Mouse (Mus musculus): Measurements from ENCODE around the gene Olfr1057. TPM values are rescaled to one million over a fixed set of nuclear protein-coding genes. Genes with fewer than 3 reads are reported as not detected.
"Not testable (repeated sequence)": the region's sequence is repeated elsewhere in the genome, so short reads cannot be mapped to it uniquely, and the experiment has no call there.

The Olfr1057 gene
- not detected in 2 replicates for polyA plus RNA-seq (2016; fragmentation: Nextera tagmentation; extraction: Ambion mirVana)

DNA sequence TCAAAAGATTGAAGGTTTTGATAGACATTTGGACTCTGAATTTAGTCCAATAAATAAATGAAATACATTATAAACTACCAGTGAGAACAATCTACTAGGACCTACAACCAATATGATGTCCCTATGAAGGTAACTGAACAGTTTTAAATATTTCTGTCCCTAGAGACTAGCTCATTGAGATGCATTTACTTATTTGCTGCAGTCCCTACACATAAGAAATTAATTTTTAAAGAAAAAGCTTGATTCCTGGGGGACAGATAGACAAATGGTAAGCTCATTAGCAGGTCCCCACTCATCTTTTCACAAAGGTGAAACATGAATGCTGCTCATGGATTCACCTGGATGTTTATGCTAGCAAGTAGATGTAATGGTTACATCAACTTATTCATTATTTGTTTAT lies at the start of gene Olfr1057:
Gene Olfr1057 (minus strand): TSS at position 101 of the 400 bp plus-strand sequence.
- H3K9me3 ChIP-seq = no peaks in the 10 kb centered on the region
- no peak for ATAC-seq (ENCODE audit: insufficient number of reproducible peaks, insufficient read depth, low FRiP score, low TSS enrichment, low read depth)
- H3K27me3 ChIP-seq = no peaks in the 10 kb centered on the region
- no peak within 1 kb of the TSS for H3K9ac ChIP-seq (replicated peaks)
- no peaks in the 10 kb centered on the region for H3K4me1 ChIP-seq (replicated peaks)
- no peak within 1 kb of the TSS for H3K4me3 ChIP-seq (replicated peaks)
- H3K4me2 ChIP-seq = no peak within 1 kb of the TSS
- no peaks in the 10 kb centered on the region for H3K36me3 ChIP-seq
- no peak within 1 kb of the TSS for H3K27ac ChIP-seq

- H3K27me3 ChIP-seq; H3K36me3 ChIP-seq; H3K9ac ChIP-seq (replicated peaks); H3K4me2 ChIP-seq; H3K4me1 ChIP-seq (replicated peaks); ATAC-seq (ENCODE audit: insufficient number of reproducible peaks, insufficient read depth, low FRiP score, low TSS enrichment, low read depth); H3K9me3 ChIP-seq; H3K27ac ChIP-seq; H3K4me3 ChIP-seq (replicated peaks): not testable (repeated sequence)
These were observed 48.5 kb upstream of the Olfr1057 start, which contains the start of gene Olfr1062 for GRCm38 (mm10) chr2:86426649-86427048. TSS of gene Olfr1062 (minus strand) at chr2:86426749.

- ATAC-seq (ENCODE audit: insufficient number of reproducible peaks, insufficient read depth, low FRiP score, low TSS enrichment, low read depth) = no peak
- Histone ChIP-seq H3K9me3 (no peaks in the 10 kb centered on the region), H3K4me3 (replicated peaks) (no peak within 1 kb of the TSS), H3K27ac (no peak within 1 kb of the TSS), H3K27me3 (no peaks in the 10 kb centered on the region), H3K4me1 (replicated peaks) (no peaks in the 10 kb centered on the region), H3K9ac (replicated peaks) (no peak within 1 kb of the TSS), H3K4me2 (no peak within 1 kb of the TSS), H3K36me3 (no peaks in the 10 kb centered on the region)
- 86% methylated on average over 1 of the region's 1 CpGs for WGBS
These were observed 35.8 kb upstream of the Olfr1057 start, which contains the start of gene Olfr1061 for GRCm38 (mm10) chr2:86413950-86414349. TSS of gene Olfr1061 (minus strand) at chr2:86414050.

DNA sequence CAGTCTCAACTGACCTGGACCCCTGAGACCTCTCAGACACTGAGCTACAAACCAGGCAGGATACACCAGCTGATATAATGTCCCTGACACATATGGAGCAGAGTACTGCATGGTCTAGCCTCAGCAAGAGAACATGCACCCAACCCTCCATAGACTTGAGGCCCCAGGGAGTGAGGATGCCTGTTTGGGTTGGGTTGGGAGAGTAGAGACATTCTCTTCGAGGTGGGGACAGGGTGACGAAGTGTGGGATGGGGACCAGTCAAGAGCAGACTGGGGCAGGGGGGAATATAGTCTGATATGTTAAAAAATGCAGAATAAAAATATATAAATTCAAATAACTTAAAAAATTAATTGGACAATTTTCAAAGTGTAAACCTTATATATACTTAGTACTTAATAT lies 16.9 kb upstream of the Olfr1057 start:
- 93% methylated on average over 2 of the region's 2 CpGs for WGBS
- no peaks in the 10 kb centered on the region for H3K9me3 ChIP-seq
- H3K4me2 ChIP-seq = no peak overlapping the region
- no peak for ATAC-seq (ENCODE audit: insufficient number of reproducible peaks, insufficient read depth, low FRiP score, low TSS enrichment, low read depth)
- no peak overlapping the region for H3K4me3 ChIP-seq (replicated peaks)
- no peak overlapping the region for H3K9ac ChIP-seq (replicated peaks)
- H3K36me3 ChIP-seq = no peaks in the 10 kb centered on the region
- H3K4me1 ChIP-seq (replicated peaks) = no peaks in the 10 kb centered on the region
- H3K27ac ChIP-seq = no peak overlapping the region
- no peaks in the 10 kb centered on the region for H3K27me3 ChIP-seq

GRCm38 (mm10) chr2:86388461-86388860 lies 10.3 kb upstream of the Olfr1057 start, which contains the start of gene Olfr1058:
TSS of gene Olfr1058 (minus strand) at chr2:86388561.
- not testable (repeated sequence) for H3K27ac ChIP-seq; H3K9me3 ChIP-seq; H3K4me2 ChIP-seq; H3K36me3 ChIP-seq; H3K4me1 ChIP-seq (replicated peaks); ATAC-seq (ENCODE audit: insufficient number of reproducible peaks, insufficient read depth, low FRiP score, low TSS enrichment, low read depth); H3K4me3 ChIP-seq (replicated peaks); H3K9ac ChIP-seq (replicated peaks); H3K27me3 ChIP-seq

DNA sequence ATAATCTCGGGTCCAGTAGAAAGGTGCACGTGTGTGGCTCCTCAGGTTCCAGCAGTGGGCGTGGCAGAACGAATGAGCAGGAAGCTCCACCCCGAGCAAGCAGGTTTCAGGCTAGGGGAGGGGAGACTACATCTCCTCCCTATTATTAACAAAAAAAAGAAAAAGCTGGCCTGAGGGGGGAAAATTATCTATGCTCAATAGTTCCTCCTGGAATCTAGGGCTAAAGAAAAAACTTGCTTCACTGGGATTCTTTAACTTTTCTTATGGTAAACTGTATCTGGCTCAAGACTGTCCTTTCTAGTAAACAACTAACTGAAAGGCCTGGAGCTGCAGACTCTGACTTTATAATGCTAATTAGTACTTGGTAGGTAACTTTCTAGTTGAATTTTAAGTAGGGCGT lies 11.9 kb downstream of the Olfr1057 start:
- not testable (repeated sequence) for H3K27me3 ChIP-seq; H3K27ac ChIP-seq; ATAC-seq (ENCODE audit: insufficient number of reproducible peaks, insufficient read depth, low FRiP score, low TSS enrichment, low read depth); H3K36me3 ChIP-seq; H3K9me3 ChIP-seq; H3K4me2 ChIP-seq; H3K9ac ChIP-seq (replicated peaks); H3K4me1 ChIP-seq (replicated peaks); H3K4me3 ChIP-seq (replicated peaks)
- WGBS = 100% methylated on average over 1 of the region's 6 CpGs

DNA sequence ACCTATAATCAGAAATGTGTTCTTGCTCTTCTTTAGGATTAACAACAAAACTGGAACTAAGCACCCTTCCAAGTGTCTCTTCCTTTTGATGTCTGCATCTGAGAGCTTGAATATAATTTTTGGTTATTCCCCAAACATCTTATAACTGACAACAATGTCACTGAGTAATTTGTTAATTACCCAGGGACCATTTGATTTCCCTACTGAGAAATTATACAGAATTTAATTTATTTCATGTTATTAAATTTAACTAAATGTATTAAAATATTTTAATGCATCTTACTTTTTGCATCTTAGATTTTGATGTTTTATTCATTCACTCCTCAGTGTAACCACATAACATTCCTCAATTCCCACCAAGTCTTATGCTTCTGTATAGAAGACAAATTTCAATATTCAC lies 15.8 kb downstream of the Olfr1057 start, which contains the start of gene Olfr1056:
Gene Olfr1056 (minus strand): TSS at position 101 of the 400 bp plus-strand sequence.
- no peaks in the 10 kb centered on the region for H3K36me3 ChIP-seq
- no peaks in the 10 kb centered on the region for H3K4me1 ChIP-seq (replicated peaks)
- ATAC-seq (ENCODE audit: insufficient number of reproducible peaks, insufficient read depth, low FRiP score, low TSS enrichment, low read depth) = no peak
- H3K27ac ChIP-seq = no peak within 1 kb of the TSS
- H3K4me2 ChIP-seq = no peak within 1 kb of the TSS
- H3K9ac ChIP-seq (replicated peaks) = no peak within 1 kb of the TSS
- no peaks in the 10 kb centered on the region for H3K27me3 ChIP-seq
- no peaks in the 10 kb centered on the region for H3K9me3 ChIP-seq
- H3K4me3 ChIP-seq (replicated peaks) = no peak within 1 kb of the TSS

- not testable (repeated sequence) for H3K27ac ChIP-seq; H3K4me2 ChIP-seq; H3K36me3 ChIP-seq; H3K4me1 ChIP-seq (replicated peaks); H3K9me3 ChIP-seq; H3K9ac ChIP-seq (replicated peaks); H3K27me3 ChIP-seq; ATAC-seq (ENCODE audit: insufficient number of reproducible peaks, insufficient read depth, low FRiP score, low TSS enrichment, low read depth); H3K4me3 ChIP-seq (replicated peaks)
- WGBS = 100% methylated on average over 1 of the region's 1 CpGs
These were observed 26.4 kb downstream of the Olfr1057 start for GRCm38 (mm10) chr2:86351751-86352150.

GRCm38 (mm10) chr2:86350184-86350583 lies 28.0 kb downstream of the Olfr1057 start, which contains the start of gene Olfr1055:
TSS of gene Olfr1055 (minus strand) at chr2:86350284.
- Histone ChIP-seq H3K9ac (replicated peaks) (no peak within 1 kb of the TSS), H3K4me3 (replicated peaks) (no peak within 1 kb of the TSS), H3K27ac (no peak within 1 kb of the TSS), H3K4me2 (no peak within 1 kb of the TSS), H3K36me3 (no peaks in the 10 kb centered on the region), H3K27me3 (no peaks in the 10 kb centered on the region), H3K4me1 (replicated peaks) (no peaks in the 10 kb centered on the region), H3K9me3 (no peaks in the 10 kb centered on the region)
- WGBS = 90% methylated on average over 5 of the region's 5 CpGs
- no peak for ATAC-seq (ENCODE audit: insufficient number of reproducible peaks, insufficient read depth, low FRiP score, low TSS enrichment, low read depth)

- 92% methylated on average over 3 of the region's 3 CpGs for WGBS
- ATAC-seq (ENCODE audit: insufficient number of reproducible peaks, insufficient read depth, low FRiP score, low TSS enrichment, low read depth) = no peak
These were observed 42.9 kb downstream of the Olfr1057 start, which contains the start of gene Olfr1054 for GRCm38 (mm10) chr2:86335333-86335732. TSS of gene Olfr1054 (minus strand) at chr2:86335433.

More at GRCm38 (mm10) chr2:86335333-86335732, 42.9 kb downstream of the Olfr1057 start, which contains the start of gene Olfr1054:
- no peaks in the 10 kb centered on the region for H3K4me1 ChIP-seq (replicated peaks)
- no peaks in the 10 kb centered on the region for H3K36me3 ChIP-seq
- H3K4me2 ChIP-seq = no peak within 1 kb of the TSS
- no peak within 1 kb of the TSS for H3K4me3 ChIP-seq (replicated peaks)
- H3K9me3 ChIP-seq = no peaks in the 10 kb centered on the region
- H3K9ac ChIP-seq (replicated peaks) = no peak within 1 kb of the TSS
- no peaks in the 10 kb centered on the region for H3K27me3 ChIP-seq
- no peak within 1 kb of the TSS for H3K27ac ChIP-seq

All from limb, embryonic 12.5 days (tissue).